Mouse (Mus musculus) cortical plate, adult 2 months (tissue): ENCODE measurements around the gene Gm28053.

Experiments used
- CTCF ChIP-seq: fragments of 200-500 bp; IDR thresholded peaks from 2 replicates; pipeline ENCODE4 v1.5.1; 2011; ENCODE audit warnings: mild to moderate bottlenecking, control low read depth, low read length; ENCODE audit not compliant: insufficient read depth; ENCODE audit errors: extremely low read depth
- POLR2A ChIP-seq: fragments of 200-500 bp; IDR thresholded peaks from 2 replicates; pipeline ENCODE4 v1.6.1; 2011; ENCODE audit warnings: mild to moderate bottlenecking, low read length, control low read depth; ENCODE audit not compliant: insufficient read depth; ENCODE audit errors: extremely low read depth

DNA sequence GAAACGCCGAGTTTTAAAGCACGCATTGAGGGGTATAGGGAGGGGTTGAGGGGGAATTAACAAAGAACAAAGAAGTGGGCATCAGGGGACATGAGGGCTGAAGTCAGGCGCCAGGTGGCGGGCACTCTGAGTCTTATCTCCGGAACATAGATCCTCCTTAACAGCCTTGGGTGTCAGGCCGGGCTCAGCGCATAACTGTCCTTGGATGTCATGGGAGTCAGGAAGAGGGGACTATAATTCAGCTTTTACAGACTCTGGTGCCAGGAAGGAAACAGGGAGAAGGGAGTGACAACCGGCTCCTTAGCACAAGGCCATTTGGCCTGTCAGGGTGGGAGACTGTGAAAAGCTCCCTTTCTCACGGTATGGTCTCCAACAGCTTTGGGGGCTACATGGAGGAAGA, 46.1 kb downstream of the Gm28053 start:
- no peak for TF ChIP-seq CTCF
- TF ChIP-seq POLR2A, result no peak
